Mouse (Mus musculus): ENCODE results near the gene Eml4.

Gene Eml4

DNA sequence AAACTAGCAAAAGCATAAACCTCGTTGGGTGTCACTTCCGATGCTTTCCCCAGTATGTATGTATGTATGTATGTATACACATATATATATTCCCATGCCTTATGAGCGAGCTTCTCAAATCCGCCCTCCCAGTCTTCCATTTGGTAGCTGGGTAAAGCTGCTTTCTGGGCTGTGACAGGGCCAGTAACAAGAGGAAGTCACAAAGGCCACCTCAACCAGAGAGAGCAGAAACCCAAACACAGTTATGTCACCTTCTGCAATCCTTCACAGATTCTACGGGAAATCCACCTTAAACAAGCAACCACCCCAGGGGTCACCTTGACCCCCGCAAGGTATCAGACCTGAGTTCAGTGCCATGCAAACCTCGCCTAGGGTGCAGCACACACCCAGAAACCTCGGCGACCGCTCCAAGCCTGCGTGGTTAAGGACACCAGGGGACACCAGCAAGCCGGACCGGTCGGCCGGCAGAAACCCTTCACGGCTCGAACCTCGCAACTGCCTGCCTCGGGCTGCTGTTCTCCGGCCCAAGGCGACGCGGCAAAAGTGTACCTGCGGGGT, 163.0 kb downstream of the Eml4 start:
- no peak for DNase-seq

- peak; percentile 95 for DNase-seq
Measured at GRCm38 (mm10) chr17:83514213-83514701, 163.5 kb downstream of the Eml4 start.

GRCm38 (mm10) chr17:83517280-83518015, 166.7 kb downstream of the Eml4 start, which contains the start of gene Cox7a2l:
Gene Cox7a2l (minus strand): TSS chr17:83517330.
- no peak for DNase-seq

GRCm38 (mm10) chr17:83521881-83522280, 171.2 kb downstream of the Eml4 start:
- no peak for DNase-seq

GRCm38 (mm10) chr17:83522590-83523379, 172.1 kb downstream of the Eml4 start:
- DNase-seq = no peak

DNA sequence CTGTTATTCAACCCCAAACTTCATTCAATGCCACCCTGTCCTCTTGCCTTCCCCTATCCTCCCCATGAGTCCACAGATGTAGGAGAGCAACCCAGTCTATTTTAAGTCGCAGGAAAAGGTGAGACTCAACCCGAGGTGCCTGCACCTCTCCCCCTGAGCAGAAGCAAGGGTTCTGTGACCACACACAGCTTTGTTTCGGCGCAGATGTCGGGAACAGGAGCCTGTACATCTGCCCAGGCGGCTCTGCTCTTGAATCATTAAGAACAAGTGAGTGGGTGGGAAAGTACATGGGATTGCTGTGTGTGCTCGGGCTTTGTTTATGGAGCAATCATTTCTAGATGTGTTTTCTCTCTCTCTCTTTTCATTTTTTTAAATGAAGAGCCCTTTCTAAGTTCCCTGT, 174.0 kb downstream of the Eml4 start:
- DNase-seq = no peak

DNA sequence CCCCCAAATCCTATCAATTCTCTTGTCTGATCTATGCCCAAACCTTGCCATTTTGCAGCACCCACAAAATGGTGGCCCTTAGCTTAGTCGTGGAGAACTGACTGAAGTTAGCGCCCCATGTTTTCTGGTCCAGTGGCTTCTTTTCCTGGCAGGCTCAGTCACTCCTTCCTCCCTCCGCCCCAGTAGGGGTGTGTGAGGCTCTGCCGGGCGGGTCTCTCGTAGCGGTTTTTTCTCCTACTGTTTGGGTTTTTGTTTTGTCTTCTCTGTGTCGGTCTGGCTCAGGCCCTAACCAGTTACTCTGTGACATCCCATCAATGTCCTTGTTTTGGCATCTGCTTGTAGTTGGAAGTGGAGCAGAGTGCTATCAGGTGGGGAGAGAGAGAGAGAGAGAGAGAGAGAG, 174.9 kb downstream of the Eml4 start:
- DNase-seq = peak; percentile 46

GRCm38 (mm10) chr17:83526091-83526561, 175.4 kb downstream of the Eml4 start:
- peak; percentile 40 for DNase-seq

DNA sequence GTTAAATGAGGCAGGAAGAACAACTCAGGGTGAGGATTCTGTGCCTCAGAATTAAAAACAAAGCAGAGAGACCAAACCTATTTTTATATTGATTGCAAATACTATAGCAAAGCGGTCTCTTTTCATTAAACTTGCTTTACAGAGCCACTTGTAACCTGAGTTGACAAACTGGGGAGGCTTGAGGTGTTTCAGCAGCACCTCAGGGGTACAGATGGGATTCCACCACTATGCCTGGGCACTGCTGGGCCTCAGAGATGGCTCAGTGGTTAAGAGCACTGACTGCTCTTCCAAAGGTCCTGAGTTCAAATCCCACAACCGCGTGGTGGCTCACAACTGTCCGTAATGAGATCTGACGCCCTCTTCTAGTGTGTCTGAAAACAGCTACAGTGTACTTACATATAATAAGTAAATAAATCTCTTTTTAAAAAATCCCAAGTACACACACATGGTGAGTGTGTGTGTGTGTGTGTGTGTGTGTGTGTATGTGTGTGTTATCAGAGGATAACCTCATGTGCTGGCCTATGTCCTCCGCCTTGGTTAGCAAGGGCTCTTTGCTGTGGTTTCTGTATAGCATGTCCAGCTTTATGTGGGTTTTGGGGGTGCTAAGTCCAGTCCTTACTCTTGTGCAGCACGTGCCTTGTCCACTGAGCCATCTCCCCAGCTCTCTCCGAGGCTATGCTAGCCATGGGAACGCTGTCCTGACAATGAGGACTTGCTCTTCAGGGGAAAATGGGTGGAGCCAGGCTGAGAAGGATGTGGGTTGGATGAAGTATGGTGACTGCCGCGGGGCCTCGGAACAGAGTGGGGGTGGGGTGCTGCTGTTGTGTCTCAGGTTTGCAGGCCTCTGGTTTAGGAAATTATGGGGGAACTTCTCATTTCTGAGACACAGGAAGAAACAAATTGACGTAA, 176.1 kb downstream of the Eml4 start:
- peak; percentile 84 for DNase-seq

GRCm38 (mm10) chr17:83527651-83528381, 177.1 kb downstream of the Eml4 start:
- peak; percentile 57 for DNase-seq
